Mouse (Mus musculus) adrenal gland, adult 10 weeks (tissue): ENCODE results near the gene Ccnh. TPM values are rescaled to one million over a fixed set of nuclear protein-coding genes. Genes with fewer than 3 reads are reported as not detected.

ENCODE experiments used
- polyA plus RNA-seq: library from polyadenylated mRNA; stranded (reverse); fragments of 350-450 nt; fragmentation: Illumina TruSeq; extraction: RNeasy Lipid Tissue Mini Kit (QIAGEN cat#74804); gene quantifications from one replicate; pipeline ENCODE4 v1.2.3, GENCODE M21; 2014; ENCODE audit warnings: low read depth, low replicate concordance

Ccnh gene
- polyA plus RNA-seq, result 135 TPM

GRCm38 (mm10) chr13:85188903-85189643, at the start of gene Ccnh:
Gene Ccnh, plus strand, starts transcription at chr13:85189408.

Other genes starting within 250 kb of the Ccnh start
- 197 TPM for gene Rasa1, start 99.7 kb downstream of the Ccnh start, polyA plus RNA-seq